Mouse (Mus musculus) cerebellum, postnatal 10 days (tissue): Measurements from ENCODE around the gene Ak1.

ENCODE experiments used
- DNase-seq, 2 experiments: peaks; one replicate each; pipeline ENCODE4 v3.0.0; 2021; ENCODE audit warnings: mixed read lengths in 2 of 2

The Ak1 gene

GRCm38 (mm10) chr2:32658873-32659272 is 37.3 kb downstream of the Ak1 start:
- no peak for DNase-seq

- no peak for DNase-seq
These were observed 40.0 kb downstream of the Ak1 start for GRCm38 (mm10) chr2:32661509-32662107.

DNA sequence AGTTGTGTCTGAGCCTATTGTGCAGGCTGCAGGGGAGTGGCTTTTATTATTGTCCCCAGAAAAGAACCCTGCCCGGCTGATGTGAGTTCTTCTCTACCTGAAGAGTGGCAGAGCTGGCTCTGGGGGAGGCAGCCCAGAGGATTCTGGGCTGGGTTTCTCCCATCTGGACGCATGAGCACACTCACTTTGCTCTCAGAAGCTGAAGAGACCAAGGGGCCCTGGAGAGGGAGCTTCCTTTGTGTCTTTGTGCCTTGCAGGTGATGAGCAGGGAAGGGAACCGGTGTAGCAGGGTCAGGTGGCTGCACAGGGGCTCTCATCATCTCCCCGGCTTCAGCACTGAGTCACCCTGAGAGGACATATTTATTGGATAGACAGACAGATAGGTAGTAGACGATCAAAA is 40.7 kb downstream of the Ak1 start:
- no peak for DNase-seq

GRCm38 (mm10) chr2:32665345-32665744 is 43.8 kb downstream of the Ak1 start:
- peak in 1 of 2 experiments; percentile 34 for DNase-seq

- no peak for DNase-seq
These were observed 44.3 kb downstream of the Ak1 start for GRCm38 (mm10) chr2:32665853-32666252.

DNA sequence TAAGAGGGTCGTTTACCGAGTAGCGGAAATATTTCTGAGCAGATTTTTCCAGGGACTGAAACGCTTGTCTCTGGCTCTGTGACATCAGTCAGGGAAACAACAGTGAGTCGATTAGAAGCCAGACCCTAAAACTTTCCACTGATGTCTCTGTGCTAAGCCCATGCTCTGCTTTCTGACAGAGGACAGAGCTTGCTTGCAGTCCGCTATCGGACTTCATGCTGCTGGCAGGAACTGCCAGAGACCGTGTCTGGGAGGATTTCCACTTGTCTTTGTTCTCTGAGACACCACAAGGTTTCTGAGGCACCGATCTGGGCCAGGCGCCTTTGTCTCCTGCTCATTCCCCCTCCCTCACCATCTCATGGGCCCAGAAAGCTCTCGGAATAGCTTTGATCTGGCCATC is 46.2 kb downstream of the Ak1 start:
- no peak for DNase-seq

DNA sequence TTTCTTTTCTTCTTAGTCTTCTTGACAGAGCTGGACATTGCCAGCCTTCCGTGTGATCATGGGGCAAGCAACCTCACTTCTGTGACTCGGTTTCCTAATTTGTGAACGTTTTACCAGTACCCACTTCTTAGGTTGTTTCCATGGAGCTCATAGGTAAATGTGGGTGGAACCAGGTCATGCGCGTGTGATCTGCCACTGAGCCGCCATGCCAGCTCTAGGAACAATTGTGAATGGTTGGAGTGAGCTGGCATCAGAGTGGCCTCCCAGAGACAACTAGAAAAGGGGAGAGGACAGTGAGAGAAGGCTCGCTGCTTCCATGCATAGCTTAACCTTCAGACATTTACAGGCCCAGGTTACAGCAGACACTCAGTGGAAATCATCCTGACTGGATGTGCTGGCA is 46.6 kb downstream of the Ak1 start:
- DNase-seq = no peak

DNA sequence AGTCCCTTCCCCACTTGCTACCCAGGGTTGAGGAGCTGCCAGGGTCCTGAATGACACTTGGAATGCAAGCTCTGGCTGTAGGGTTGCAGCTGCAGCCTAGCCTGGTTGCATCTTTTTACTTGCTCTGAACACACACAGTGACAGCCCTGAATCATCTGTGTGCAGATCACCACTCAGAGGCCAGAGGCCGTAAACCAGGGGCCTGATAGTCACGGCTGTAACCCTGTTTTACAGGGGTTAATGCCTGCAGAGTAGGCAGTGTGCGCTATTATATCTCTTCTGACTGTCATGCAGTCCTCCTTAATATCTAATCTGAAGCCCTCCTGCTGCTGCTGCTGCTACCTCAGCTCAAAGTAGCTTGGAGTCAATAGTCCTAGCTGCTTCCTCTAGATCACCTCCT is 48.3 kb downstream of the Ak1 start:
- no peak for DNase-seq

- no peak for DNase-seq
These were observed 49.6 kb downstream of the Ak1 start for GRCm38 (mm10) chr2:32671147-32671546.

GRCm38 (mm10) chr2:32671907-32672595 is 50.5 kb downstream of the Ak1 start:
- DNase-seq = no peak

DNA sequence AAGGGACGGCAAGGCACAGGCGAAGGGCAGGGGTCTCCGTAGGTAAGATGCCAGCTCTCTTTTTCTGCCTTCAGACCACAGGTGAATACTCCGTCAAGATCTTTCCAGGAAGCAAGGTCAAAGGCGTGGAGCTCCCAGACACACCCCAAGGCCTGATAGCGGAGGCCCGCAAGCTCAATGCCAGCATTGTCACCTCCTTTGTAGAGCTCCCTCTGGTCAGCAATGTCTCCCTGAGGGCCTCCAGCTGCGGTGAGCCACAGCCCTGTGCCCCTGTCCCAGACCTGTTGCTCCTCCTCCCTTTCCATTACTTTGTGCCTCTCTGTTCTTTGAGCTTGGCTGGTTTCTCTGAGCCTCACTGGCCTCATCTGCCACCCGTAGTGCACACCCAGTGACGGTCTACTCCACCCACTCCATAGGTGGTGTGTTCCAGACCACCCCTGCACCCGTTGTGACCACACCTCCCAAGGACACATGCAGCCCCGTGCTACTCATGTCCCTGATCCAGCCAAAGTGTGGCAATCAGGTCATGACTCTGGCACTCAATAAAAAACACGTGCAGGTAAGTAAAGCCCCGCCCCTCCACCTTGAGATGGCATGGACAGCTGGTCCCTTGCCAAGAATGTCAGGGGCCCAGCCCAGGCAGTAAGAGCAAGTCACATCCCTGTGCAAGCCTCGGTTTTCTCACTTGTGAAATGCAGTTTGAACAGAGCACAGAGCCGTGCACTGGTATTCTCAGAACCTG is 51.8 kb downstream of the Ak1 start:
- no peak for DNase-seq

DNA sequence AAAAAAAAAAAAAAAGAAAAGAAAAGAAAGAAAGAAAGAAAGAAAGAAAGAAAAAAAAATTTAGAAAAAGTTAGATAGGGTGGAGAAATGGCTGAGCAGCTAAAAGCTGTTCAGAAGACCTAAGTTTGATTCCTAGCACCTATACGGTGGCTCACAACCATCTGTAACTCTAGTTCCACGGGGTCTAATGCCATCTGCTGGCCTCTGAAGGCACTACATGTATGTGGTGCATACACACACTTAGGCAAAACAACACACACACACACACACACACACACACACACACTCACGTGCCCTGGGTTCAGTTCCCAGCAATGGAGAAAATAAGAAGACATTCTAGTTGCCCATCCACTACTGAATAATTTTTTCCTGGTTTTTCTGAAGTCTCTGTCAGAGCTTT is 55.3 kb downstream of the Ak1 start:
- no peak for DNase-seq

DNA sequence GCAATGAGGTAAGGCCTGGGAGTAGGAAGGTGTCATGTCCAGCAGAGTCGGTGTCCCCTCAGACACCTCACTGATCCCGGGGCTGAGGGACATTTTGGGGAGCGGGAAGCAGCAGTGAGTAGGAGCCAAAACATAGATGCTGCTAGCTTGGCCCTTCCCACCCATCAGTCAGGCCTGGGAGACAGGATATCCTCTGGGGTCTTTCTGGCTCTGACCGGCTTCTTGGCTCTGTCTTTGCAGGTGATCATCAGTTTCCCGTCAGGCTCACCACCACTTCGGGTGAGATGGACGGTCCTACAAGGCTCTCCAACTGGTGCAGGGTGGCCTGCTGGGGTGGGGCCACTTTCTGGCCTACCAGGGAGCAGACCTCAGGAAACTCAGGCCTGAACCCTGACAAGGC is 56.1 kb downstream of the Ak1 start:
- no peak for DNase-seq

- DNase-seq = no peak
These were observed 58.5 kb downstream of the Ak1 start for GRCm38 (mm10) chr2:32680051-32680451.

GRCm38 (mm10) chr2:32680961-32681650 is 59.5 kb downstream of the Ak1 start:
- no peak for DNase-seq

- peak; percentile 34 to 43 for DNase-seq
These were observed 60.2 kb downstream of the Ak1 start for GRCm38 (mm10) chr2:32681754-32682153.

- no peak for DNase-seq
These were observed 61.3 kb downstream of the Ak1 start for GRCm38 (mm10) chr2:32682721-32683417.

DNA sequence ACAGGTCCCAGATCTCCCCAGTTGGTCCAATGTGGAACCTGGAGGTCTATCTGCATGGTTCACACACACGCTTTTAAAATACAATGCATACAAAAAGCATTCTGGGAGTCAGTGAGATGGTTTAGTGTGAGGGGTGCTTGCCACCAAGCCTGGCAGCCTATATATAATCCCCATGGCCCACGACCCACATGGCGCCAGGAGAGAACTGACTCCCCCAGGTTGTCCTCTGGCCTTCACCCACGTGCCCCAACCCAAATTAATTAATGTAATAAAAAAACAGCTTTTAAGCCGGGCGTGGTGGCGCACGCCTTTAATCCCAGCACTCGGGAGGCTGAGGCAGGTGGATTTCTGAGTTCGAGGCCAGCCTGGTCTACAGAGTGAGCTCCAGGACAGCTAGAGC is 62.1 kb downstream of the Ak1 start:
- no peak for DNase-seq
